Mouse (Mus musculus): ENCODE results near the gene Rbpjl.

The Rbpjl gene

GRCm38 (mm10) chr2:164435216-164436090 lies 32.5 kb downstream of the Rbpjl start:
- Histone ChIP-seq H3K4me1 (replicated peaks; ENCODE audit: low read depth, low read length) (peaks cover 94% of the 10 kb centered on the region), H3K36me3 (ENCODE audit: insufficient read depth, low read length) (no peaks in the 10 kb centered on the region; the same call in 1 of the 2 replicates), H3K27me3 (ENCODE audit: insufficient read depth, low read length) (peaks cover 85% of the 10 kb centered on the region), H3K9me3 (ENCODE audit: low read length) (no peaks in the 10 kb centered on the region), H3K4me3 (replicated peaks; ENCODE audit: low read length) (peak overlapping the region; percentile 27)
- TF ChIP-seq NANOG (IDR thresholded peaks at IDR 0.05; ENCODE audit: borderline replicate concordance, low read length) (peak; percentile 10; the same call in 1 of the 2 replicates), CTCF (conservative IDR thresholded peaks at IDR 0.05; ENCODE audit: low read length) (no peak)

- H3K4me3 ChIP-seq (replicated peaks; ENCODE audit: low read length), result peak overlapping the region; percentile 27
- H3K9me3 ChIP-seq (ENCODE audit: low read length), result no peaks in the 10 kb centered on the region
- TF ChIP-seq POU5F1 (IDR thresholded peaks at IDR 0.05; ENCODE audit: borderline replicate concordance, low read length), result no peak
- TF ChIP-seq NANOG (IDR thresholded peaks at IDR 0.05; ENCODE audit: borderline replicate concordance, low read length), result no peak
- TF ChIP-seq CTCF (conservative IDR thresholded peaks at IDR 0.05; ENCODE audit: low read length), result no peak
- H3K27me3 ChIP-seq (ENCODE audit: insufficient read depth, low read length), result peaks cover 89% of the 10 kb centered on the region
- peaks cover 5% of the 10 kb centered on the region; the same call in 1 of the 2 replicates for H3K36me3 ChIP-seq (ENCODE audit: insufficient read depth, low read length)
- peaks cover 95% of the 10 kb centered on the region for H3K4me1 ChIP-seq (replicated peaks; ENCODE audit: low read depth, low read length)
Observed at GRCm38 (mm10) chr2:164436215-164436913, 33.4 kb downstream of the Rbpjl start.

- Histone ChIP-seq H3K4me1 (replicated peaks; ENCODE audit: low read depth, low read length) (peaks cover 95% of the 10 kb centered on the region), H3K9me3 (ENCODE audit: low read length) (no peaks in the 10 kb centered on the region), H3K27me3 (ENCODE audit: insufficient read depth, low read length) (peaks cover 90% of the 10 kb centered on the region), H3K4me3 (replicated peaks; ENCODE audit: low read length) (peak overlapping the region; percentile 27), H3K36me3 (ENCODE audit: insufficient read depth, low read length) (peaks cover 5% of the 10 kb centered on the region; the same call in 1 of the 2 replicates)
- TF ChIP-seq POU5F1 (IDR thresholded peaks at IDR 0.05; ENCODE audit: borderline replicate concordance, low read length) (no peak), CTCF (conservative IDR thresholded peaks at IDR 0.05; ENCODE audit: low read length) (no peak), NANOG (IDR thresholded peaks at IDR 0.05; ENCODE audit: borderline replicate concordance, low read length) (no peak)
Observed at GRCm38 (mm10) chr2:164436961-164437360, 34.0 kb downstream of the Rbpjl start.

- H3K36me3 ChIP-seq (ENCODE audit: insufficient read depth, low read length), result peaks cover 5% of the 10 kb centered on the region; the same call in 1 of the 2 replicates
- TF ChIP-seq CTCF (conservative IDR thresholded peaks at IDR 0.05; ENCODE audit: low read length) (no peak), NANOG (IDR thresholded peaks at IDR 0.05; ENCODE audit: borderline replicate concordance, low read length) (no peak)
- peaks cover 95% of the 10 kb centered on the region for H3K4me1 ChIP-seq (replicated peaks; ENCODE audit: low read depth, low read length)
- no peak overlapping the region for H3K4me3 ChIP-seq (replicated peaks; ENCODE audit: low read length)
- peaks cover 90% of the 10 kb centered on the region for H3K27me3 ChIP-seq (ENCODE audit: insufficient read depth, low read length)
- no peaks in the 10 kb centered on the region for H3K9me3 ChIP-seq (ENCODE audit: low read length)
Observed at GRCm38 (mm10) chr2:164437710-164438109, 34.8 kb downstream of the Rbpjl start.

- Histone ChIP-seq H3K36me3 (ENCODE audit: insufficient read depth, low read length) (peaks cover 5% of the 10 kb centered on the region; the same call in 1 of the 2 replicates), H3K27me3 (ENCODE audit: insufficient read depth, low read length) (peaks cover 86% of the 10 kb centered on the region), H3K9me3 (ENCODE audit: low read length) (no peaks in the 10 kb centered on the region), H3K4me3 (replicated peaks; ENCODE audit: low read length) (no peak overlapping the region), H3K4me1 (replicated peaks; ENCODE audit: low read depth, low read length) (peaks cover 92% of the 10 kb centered on the region)
- no peak for TF ChIP-seq CTCF (conservative IDR thresholded peaks at IDR 0.05; ENCODE audit: low read length)
- no peak for TF ChIP-seq POU5F1 (IDR thresholded peaks at IDR 0.05; ENCODE audit: borderline replicate concordance, low read length)
- no peak for TF ChIP-seq NANOG (IDR thresholded peaks at IDR 0.05; ENCODE audit: borderline replicate concordance, low read length)
Observed at GRCm38 (mm10) chr2:164438257-164438656, 35.3 kb downstream of the Rbpjl start.

- H3K4me3 ChIP-seq (replicated peaks; ENCODE audit: low read length), result no peak overlapping the region
- H3K9me3 ChIP-seq (ENCODE audit: low read length), result no peaks in the 10 kb centered on the region
- peaks cover 5% of the 10 kb centered on the region; the same call in 1 of the 2 replicates for H3K36me3 ChIP-seq (ENCODE audit: insufficient read depth, low read length)
- peaks cover 92% of the 10 kb centered on the region for H3K4me1 ChIP-seq (replicated peaks; ENCODE audit: low read depth, low read length)
- TF ChIP-seq POU5F1 (IDR thresholded peaks at IDR 0.05; ENCODE audit: borderline replicate concordance, low read length) (no peak), CTCF (conservative IDR thresholded peaks at IDR 0.05; ENCODE audit: low read length) (no peak), NANOG (IDR thresholded peaks at IDR 0.05; ENCODE audit: borderline replicate concordance, low read length) (no peak)
- H3K27me3 ChIP-seq (ENCODE audit: insufficient read depth, low read length), result peaks cover 83% of the 10 kb centered on the region
Observed at GRCm38 (mm10) chr2:164439001-164439421, 36.1 kb downstream of the Rbpjl start.

- H3K9me3 ChIP-seq (ENCODE audit: low read length), result no peaks in the 10 kb centered on the region
- no peak overlapping the region for H3K4me3 ChIP-seq (replicated peaks; ENCODE audit: low read length)
- peaks cover 75% of the 10 kb centered on the region for H3K27me3 ChIP-seq (ENCODE audit: insufficient read depth, low read length)
- peaks cover 92% of the 10 kb centered on the region for H3K4me1 ChIP-seq (replicated peaks; ENCODE audit: low read depth, low read length)
- TF ChIP-seq CTCF (conservative IDR thresholded peaks at IDR 0.05; ENCODE audit: low read length) (no peak), NANOG (IDR thresholded peaks at IDR 0.05; ENCODE audit: borderline replicate concordance, low read length) (no peak), POU5F1 (IDR thresholded peaks at IDR 0.05; ENCODE audit: borderline replicate concordance, low read length) (no peak)
- H3K36me3 ChIP-seq (ENCODE audit: insufficient read depth, low read length), result peaks cover 5% of the 10 kb centered on the region; the same call in 1 of the 2 replicates
Observed at GRCm38 (mm10) chr2:164440314-164440713, 37.4 kb downstream of the Rbpjl start.

- H3K27me3 ChIP-seq (ENCODE audit: insufficient read depth, low read length), result peaks cover 67% of the 10 kb centered on the region
- peak overlapping the region; percentile 92 for H3K4me3 ChIP-seq (replicated peaks; ENCODE audit: low read length)
- peaks cover 5% of the 10 kb centered on the region; the same call in 1 of the 2 replicates for H3K36me3 ChIP-seq (ENCODE audit: insufficient read depth, low read length)
- H3K4me1 ChIP-seq (replicated peaks; ENCODE audit: low read depth, low read length), result peaks cover 88% of the 10 kb centered on the region
- TF ChIP-seq CTCF (conservative IDR thresholded peaks at IDR 0.05; ENCODE audit: low read length) (no peak), POU5F1 (IDR thresholded peaks at IDR 0.05; ENCODE audit: borderline replicate concordance, low read length) (no peak), NANOG (IDR thresholded peaks at IDR 0.05; ENCODE audit: borderline replicate concordance, low read length) (no peak)
- H3K9me3 ChIP-seq (ENCODE audit: low read length), result no peaks in the 10 kb centered on the region
Observed at GRCm38 (mm10) chr2:164441155-164441554, 38.2 kb downstream of the Rbpjl start.
